Mouse (Mus musculus): ENCODE results near the gene Fto.

GRCm38 (mm10) chr8:91347146-91347545, 33.8 kb downstream of the Fto start:
- TF ChIP-seq POLR2A (IDR thresholded peaks at IDR 0.05; ENCODE audit: low read depth, low read length): no peak
- TF ChIP-seq CTCF (IDR thresholded peaks at IDR 0.05; ENCODE audit: extremely low read depth, insufficient read depth, insufficient read length, insufficient replicate concordance): no peak
